Mouse (Mus musculus): ENCODE results near the gene Rplp1.

The Rplp1 gene

GRCm38 (mm10) chr9:61877373-61878112 is 36.8 kb downstream of the Rplp1 start:
- DNase-seq (ENCODE audit: low spot score), result peak; percentile 61

- no peak for DNase-seq (ENCODE audit: low spot score)
Observed at GRCm38 (mm10) chr9:61873325-61873724, 41.0 kb downstream of the Rplp1 start.

DNA sequence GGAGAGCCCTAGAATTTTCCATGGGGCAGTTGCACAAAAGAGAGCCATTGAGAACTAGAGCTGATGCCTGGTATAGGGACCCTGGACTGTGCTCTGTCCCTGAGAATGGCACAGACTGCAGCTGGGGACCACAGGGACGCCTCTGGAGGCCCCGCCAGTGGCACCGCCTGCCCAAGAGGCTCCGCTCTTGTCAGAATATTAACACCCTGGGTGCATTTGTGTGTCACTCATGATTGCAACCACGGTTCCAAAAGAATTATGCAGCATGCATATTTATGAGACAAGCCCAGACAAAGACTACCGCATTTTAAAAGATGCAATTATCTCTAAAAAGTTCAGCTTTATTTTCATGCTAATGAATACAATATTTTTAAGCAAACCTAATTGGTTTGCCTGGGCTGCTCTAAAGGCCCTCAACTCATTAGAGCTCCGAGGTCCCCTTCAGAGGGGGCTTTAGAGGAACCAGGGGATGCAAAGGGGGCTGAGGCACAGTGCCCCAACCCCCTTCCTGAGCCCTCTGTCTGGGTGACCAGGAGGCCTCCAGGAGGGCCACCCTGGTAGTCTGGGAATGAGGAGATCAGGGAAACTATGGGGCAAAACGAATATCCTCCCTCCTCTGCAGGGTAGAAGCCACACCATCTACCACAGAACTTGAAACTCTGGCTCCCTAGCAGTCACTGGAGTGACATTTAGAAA is 41.9 kb downstream of the Rplp1 start:
- no peak for DNase-seq (ENCODE audit: low spot score)

DNA sequence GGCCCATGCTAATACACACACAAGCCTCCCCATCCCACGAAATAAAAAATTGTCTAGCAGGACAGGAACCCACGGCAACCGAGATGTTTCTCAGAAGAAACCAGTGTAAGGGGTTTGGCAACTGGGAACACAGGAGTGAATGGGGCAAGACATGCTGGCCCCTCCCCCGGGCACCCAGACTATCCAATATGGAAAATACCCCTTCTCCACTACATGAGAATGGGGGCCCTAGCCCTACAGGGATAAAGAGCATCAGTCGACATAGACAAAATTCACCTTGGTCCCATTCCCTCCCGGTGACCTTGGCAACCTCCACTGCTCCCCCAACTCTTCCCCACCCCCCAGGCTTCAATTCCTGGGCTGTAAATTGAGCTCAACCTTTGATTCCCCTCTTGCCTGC is 42.5 kb downstream of the Rplp1 start:
- no peak for DNase-seq (ENCODE audit: low spot score)

DNA sequence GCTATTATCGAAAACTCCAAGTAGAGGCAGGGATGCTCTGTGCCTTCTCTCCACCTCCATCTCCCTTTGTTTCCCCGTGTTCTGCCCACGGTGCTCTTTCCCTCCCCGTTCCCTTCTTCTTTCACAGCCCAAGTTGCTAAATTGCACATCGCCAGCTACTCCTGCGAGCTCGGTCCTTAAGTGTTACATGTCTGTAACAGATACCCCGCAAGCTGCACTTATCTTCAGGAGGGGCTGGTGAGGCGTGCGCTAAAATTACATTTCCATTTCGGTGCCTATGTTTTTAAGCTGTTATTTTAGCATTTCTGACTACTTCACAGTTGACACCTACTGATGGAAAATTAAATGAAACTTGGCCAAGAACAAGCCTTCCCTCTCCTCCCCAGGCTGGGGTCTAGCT is 46.7 kb downstream of the Rplp1 start:
- DNase-seq (ENCODE audit: low spot score), result no peak

All from testis, postnatal 10 days (tissue).